Mouse (Mus musculus) ES-Bruce4 (cell line): ENCODE data around the gene Garnl3.

Experiments
- CTCF ChIP-seq: IDR thresholded peaks from one replicate; pipeline ENCODE4 v1.8.1; 2011; ENCODE audit warnings: low read depth, low read length
- EP300 ChIP-seq: IDR thresholded peaks from 2 replicates; pipeline ENCODE4 v1.6.1; 2011; ENCODE audit warnings: low read depth, low read length; ENCODE audit not compliant: insufficient read depth
- POLR2A ChIP-seq: IDR thresholded peaks from one replicate; pipeline ENCODE4 v1.8.1; 2011; ENCODE audit warnings: low read length; ENCODE audit not compliant: insufficient read depth

GRCm38 (mm10) chr2:33084221-33084620 lies 47.2 kb downstream of the Garnl3 start:
- TF ChIP-seq CTCF (no peak), POLR2A (no peak), EP300 (no peak)
